Mouse (Mus musculus): ENCODE measurements around the gene Faap24. TPM values are rescaled to one million over a fixed set of nuclear protein-coding genes. Genes with fewer than 3 reads are reported as not detected.

Faap24 gene
- polyA plus RNA-seq, 1 experiment from 2014 or later = 17.8 TPM

DNA sequence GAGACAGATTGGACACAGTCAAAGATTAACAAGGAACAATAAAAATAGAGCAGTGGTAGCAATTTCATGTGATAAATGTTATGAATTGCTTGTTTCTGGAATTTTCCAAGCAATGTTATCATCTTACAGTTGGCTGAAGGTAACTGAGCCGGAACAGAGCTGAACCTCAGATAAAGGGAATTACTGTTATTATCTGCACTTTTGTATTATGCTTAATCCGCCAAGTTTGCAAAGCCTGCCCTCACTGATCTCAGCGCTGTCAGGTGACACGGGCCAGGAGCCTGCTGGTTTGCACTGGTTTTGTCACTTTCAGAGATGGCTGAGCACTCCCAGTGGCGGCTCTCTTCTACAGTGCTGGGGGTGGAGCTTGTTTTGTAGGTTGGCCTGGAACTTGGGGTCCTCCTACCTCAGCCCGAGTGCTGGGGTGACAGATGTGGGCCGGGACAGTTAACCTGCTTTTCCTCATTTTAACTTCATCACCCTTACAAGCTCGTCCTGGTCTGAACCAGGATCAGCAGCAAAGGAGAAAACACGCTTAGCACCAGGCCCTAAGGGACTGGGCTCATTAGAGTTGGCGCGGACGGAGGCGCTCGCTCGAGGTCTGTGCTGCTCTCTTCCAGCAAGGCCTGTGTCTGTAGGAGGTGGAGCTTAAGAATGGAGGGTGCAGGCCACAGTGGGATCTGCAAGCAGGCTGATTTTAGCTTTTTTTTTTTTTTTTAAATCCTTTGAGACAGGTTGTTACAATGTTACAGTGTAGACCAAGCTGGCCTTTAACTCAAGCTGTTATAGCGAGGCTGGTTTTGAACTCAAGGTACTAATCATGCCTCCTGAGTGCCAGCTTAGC, 23.3 kb downstream of the Faap24 start:
- 64% methylated on average over 16 of the region's 16 CpGs for WGBS
- 0 out of 2 replicates have a peak, but pooled peaks cover 3% of the 10 kb centered on the region for H3K9me3 ChIP-seq (ENCODE audit: low read length)
- H3K36me3 ChIP-seq (ENCODE audit: insufficient read depth, low read length) = no peaks in the 10 kb centered on the region; the same call in 1 of the 2 replicates
- no peak overlapping the region for H3K4me3 ChIP-seq (ENCODE audit: low read length)
- no peaks in the 10 kb centered on the region for H3K27me3 ChIP-seq (ENCODE audit: insufficient read depth, low read length)
- H3K4me2 ChIP-seq (replicated peaks; ENCODE audit: low read depth, low read length) = no peak overlapping the region
- peak overlapping the region; percentile 82 for H3K27ac ChIP-seq (ENCODE audit: low read length)
- H3K9ac ChIP-seq (replicated peaks; ENCODE audit: low read length) = no peak overlapping the region
- H3K4me1 ChIP-seq (ENCODE audit: insufficient read depth, low read length) = peaks cover 22% of the 10 kb centered on the region
- peak; percentile 77 for ATAC-seq (ENCODE audit: low FRiP score, low TSS enrichment)

DNA sequence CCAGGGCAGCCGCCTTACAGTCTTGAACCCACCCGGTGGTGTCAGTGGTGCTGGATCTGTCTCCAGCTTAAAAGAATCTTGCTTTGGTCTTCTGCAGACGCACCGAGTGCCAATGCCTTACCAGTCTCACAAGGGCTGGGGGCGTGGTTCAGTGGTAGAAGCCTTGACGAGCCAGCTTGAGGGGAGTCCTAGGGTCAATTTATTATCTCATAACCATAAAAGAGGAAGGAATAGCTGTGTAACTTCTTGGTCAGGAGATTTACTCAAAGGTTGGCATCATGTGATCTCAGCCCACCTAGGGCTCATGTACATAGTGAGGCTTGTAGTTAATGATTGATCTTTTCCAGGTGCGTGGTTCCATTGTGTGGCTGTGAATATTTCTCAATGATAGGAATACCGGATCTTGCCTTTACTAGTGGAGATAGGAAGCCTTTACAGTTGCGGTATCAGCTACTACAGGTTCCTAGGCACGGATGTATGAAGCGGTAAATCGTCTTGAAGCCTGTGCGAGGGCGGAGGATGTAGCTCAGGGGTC, 24.1 kb downstream of the Faap24 start:
- ATAC-seq (ENCODE audit: low FRiP score, low TSS enrichment) = peak; percentile 37
- Histone ChIP-seq H3K9ac (replicated peaks; ENCODE audit: low read length) (no peak overlapping the region), H3K36me3 (ENCODE audit: insufficient read depth, low read length) (no peaks in the 10 kb centered on the region; the same call in 1 of the 2 replicates), H3K4me1 (ENCODE audit: insufficient read depth, low read length) (peaks cover 22% of the 10 kb centered on the region), H3K27ac (ENCODE audit: low read length) (peak overlapping the region; percentile 82), H3K27me3 (ENCODE audit: insufficient read depth, low read length) (no peaks in the 10 kb centered on the region), H3K9me3 (ENCODE audit: low read length) (0 out of 2 replicates have a peak, but pooled peaks cover 3% of the 10 kb centered on the region), H3K4me2 (replicated peaks; ENCODE audit: low read depth, low read length) (no peak overlapping the region), H3K4me3 (ENCODE audit: low read length) (no peak overlapping the region)
- 73% methylated on average over 14 of the region's 14 CpGs for WGBS

DNA sequence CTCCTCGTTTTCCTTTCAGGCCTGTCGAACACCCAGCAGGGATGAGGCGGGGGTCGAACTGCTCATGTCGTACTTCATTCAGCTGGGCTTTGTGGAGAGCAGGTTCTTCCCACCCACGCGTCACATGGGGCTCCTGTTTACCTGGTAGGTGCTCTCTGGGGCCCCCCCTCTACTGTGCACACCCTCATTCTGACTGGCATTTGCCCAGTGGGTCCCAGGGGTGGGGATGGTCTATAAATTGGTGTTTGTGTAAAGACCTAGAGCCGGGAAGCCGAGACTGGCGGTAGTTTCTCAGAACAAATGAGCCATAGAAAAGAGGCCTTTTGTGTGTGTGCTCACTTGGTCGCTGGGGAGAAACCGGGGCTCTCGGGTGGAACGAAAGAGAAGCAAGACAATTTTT, 25.5 kb downstream of the Faap24 start:
- H3K4me1 ChIP-seq (ENCODE audit: insufficient read depth, low read length) = peaks cover 22% of the 10 kb centered on the region
- H3K4me2 ChIP-seq (replicated peaks; ENCODE audit: low read depth, low read length) = no peak overlapping the region
- peak overlapping the region; percentile 85 for H3K27ac ChIP-seq (ENCODE audit: low read length)
- 41% methylated on average over 14 of the region's 14 CpGs for WGBS
- H3K27me3 ChIP-seq (ENCODE audit: insufficient read depth, low read length) = no peaks in the 10 kb centered on the region
- H3K9ac ChIP-seq (replicated peaks; ENCODE audit: low read length) = peak overlapping the region; percentile 39; the same call in 1 of the 2 replicates
- ATAC-seq (ENCODE audit: low FRiP score, low TSS enrichment) = peak; percentile 58
- no peak overlapping the region for H3K4me3 ChIP-seq (ENCODE audit: low read length)
- H3K36me3 ChIP-seq (ENCODE audit: insufficient read depth, low read length) = peaks cover 5% of the 10 kb centered on the region
- H3K9me3 ChIP-seq (ENCODE audit: low read length) = 0 out of 2 replicates have a peak, but pooled peaks cover 3% of the 10 kb centered on the region

DNA sequence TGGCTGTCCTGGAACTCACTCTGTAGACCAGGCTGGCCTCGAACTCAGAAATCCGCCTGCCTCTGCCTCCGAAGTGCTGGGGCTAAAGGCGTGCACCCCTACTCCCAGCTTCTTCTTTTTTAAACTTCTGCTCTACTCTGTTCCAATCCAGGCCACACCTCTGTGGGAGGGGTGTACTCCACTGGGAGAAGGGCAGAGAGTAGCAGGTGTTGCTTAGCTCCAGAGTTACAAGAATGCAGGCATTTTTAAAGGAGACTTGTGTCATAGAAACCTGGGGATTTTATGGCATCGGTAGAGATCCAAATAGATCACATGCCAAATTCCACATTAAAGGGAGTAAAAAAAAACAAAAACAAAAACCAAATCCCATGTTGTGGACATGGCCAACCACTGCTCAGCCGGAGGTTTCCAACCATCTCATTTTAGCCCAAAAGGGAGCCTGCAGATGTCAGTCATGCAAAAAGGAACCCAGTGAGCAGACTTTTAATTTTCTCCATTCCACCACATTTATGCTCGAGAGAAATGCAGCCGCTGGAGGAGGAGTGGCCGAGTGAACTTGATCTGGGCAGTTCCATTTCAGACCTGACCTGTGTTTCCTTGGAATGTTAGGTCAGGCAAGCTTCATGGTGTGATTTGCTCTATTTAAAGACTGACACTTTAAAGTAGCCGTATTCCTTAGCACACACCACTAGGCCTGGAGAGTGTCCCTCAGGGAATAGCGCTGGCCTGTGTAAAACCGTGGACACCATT, 31.3 kb downstream of the Faap24 start:
- 32% methylated on average over 12 of the region's 12 CpGs for WGBS
- Histone ChIP-seq H3K9me3 (ENCODE audit: low read length) (0 out of 2 replicates have a peak, but pooled peaks cover 3% of the 10 kb centered on the region), H3K9ac (replicated peaks; ENCODE audit: low read length) (no peak overlapping the region), H3K4me3 (ENCODE audit: low read length) (no peak overlapping the region; the same call in 1 of the 2 replicates), H3K27ac (ENCODE audit: low read length) (peak overlapping the region; percentile 90), H3K4me1 (ENCODE audit: insufficient read depth, low read length) (peaks cover 37% of the 10 kb centered on the region), H3K27me3 (ENCODE audit: insufficient read depth, low read length) (no peaks in the 10 kb centered on the region), H3K36me3 (ENCODE audit: insufficient read depth, low read length) (peaks cover 5% of the 10 kb centered on the region), H3K4me2 (replicated peaks; ENCODE audit: low read depth, low read length) (peak overlapping the region; percentile 8; the same call in 1 of the 2 replicates)
- peak; percentile 64 for ATAC-seq (ENCODE audit: low FRiP score, low TSS enrichment)

DNA sequence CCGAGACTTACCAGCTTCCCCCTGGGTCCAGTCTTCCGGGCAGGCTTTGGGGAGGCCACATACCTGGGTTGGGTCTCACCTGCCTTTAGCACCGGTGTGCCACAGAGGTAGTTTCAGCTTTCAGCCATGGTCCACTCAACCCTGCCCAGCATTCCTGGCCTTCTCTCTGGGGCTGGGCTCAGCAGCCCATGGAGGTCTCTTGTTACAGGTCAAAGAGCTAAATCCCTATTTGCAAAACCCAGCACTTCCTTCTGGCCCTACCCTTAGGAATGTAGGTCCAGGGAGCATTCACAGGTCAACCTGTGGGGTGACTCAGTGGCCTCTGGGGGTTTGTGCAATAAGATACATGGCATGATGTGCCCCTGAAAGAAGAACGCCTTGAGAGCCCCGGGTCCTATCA, 33.8 kb downstream of the Faap24 start:
- no peaks in the 10 kb centered on the region for H3K27me3 ChIP-seq (ENCODE audit: insufficient read depth, low read length)
- H3K4me2 ChIP-seq (replicated peaks; ENCODE audit: low read depth, low read length) = no peak overlapping the region
- 33% methylated on average over 5 of the region's 5 CpGs for WGBS
- ATAC-seq (ENCODE audit: low FRiP score, low TSS enrichment) = peak; percentile 85
- no peaks in the 10 kb centered on the region for H3K9me3 ChIP-seq (ENCODE audit: low read length)
- H3K27ac ChIP-seq (ENCODE audit: low read length) = peak overlapping the region; percentile 89
- H3K4me3 ChIP-seq (ENCODE audit: low read length) = no peak overlapping the region
- peaks cover 41% of the 10 kb centered on the region for H3K4me1 ChIP-seq (ENCODE audit: insufficient read depth, low read length)
- peaks cover 5% of the 10 kb centered on the region for H3K36me3 ChIP-seq (ENCODE audit: insufficient read depth, low read length)
- no peak overlapping the region for H3K9ac ChIP-seq (replicated peaks; ENCODE audit: low read length)

DNA sequence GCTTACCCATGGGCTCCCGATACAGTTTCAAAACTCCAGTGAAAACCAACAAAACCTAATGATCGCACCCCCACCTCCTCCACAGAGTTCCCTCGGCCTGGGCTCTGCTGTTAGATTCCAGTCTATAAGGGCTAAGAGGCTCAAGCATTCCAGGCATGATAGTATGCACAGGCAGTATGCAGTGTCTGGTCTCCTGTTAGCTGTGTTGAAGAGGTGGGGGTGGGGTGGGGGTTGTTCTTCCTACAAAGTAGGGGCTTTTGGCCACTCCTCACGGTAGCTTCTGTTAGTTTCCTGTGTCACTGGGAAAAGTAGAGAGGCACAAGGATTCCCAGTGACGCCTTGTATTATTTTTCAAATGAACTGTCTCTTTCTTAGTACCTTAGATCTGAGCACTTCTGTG, 34.4 kb downstream of the Faap24 start:
- no peak overlapping the region for H3K4me2 ChIP-seq (replicated peaks; ENCODE audit: low read depth, low read length)
- no peaks in the 10 kb centered on the region for H3K9me3 ChIP-seq (ENCODE audit: low read length)
- H3K27me3 ChIP-seq (ENCODE audit: insufficient read depth, low read length) = no peaks in the 10 kb centered on the region
- H3K9ac ChIP-seq (replicated peaks; ENCODE audit: low read length) = no peak overlapping the region
- peak overlapping the region; percentile 89 for H3K27ac ChIP-seq (ENCODE audit: low read length)
- H3K36me3 ChIP-seq (ENCODE audit: insufficient read depth, low read length) = peaks cover 5% of the 10 kb centered on the region
- no peak for ATAC-seq (ENCODE audit: low FRiP score, low TSS enrichment)
- peaks cover 41% of the 10 kb centered on the region for H3K4me1 ChIP-seq (ENCODE audit: insufficient read depth, low read length)
- H3K4me3 ChIP-seq (ENCODE audit: low read length) = no peak overlapping the region
- 43% methylated on average over 5 of the region's 5 CpGs for WGBS

DNA sequence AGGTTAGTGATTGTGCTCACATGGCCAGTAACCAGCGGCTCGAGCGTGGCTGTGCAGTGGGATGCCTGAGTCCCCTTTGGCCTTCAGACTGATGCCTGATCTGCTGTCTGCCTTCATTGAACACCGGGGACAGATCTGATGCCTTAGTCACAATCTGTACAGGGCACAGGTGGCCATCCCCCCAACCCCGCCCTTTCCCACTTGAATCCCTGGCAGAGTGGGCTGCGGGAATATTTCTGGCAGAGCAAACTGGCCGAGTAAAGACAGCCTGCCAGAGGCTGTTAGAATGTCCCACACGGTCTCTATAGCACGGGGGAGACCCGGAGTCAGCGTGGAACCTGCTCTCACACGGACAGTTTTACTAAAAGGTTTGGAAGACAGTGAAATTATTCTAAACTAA, 39.0 kb downstream of the Faap24 start:
- Histone ChIP-seq H3K9me3 (ENCODE audit: low read length) (no peaks in the 10 kb centered on the region), H3K36me3 (ENCODE audit: insufficient read depth, low read length) (peaks cover 3% of the 10 kb centered on the region; the same call in 1 of the 2 replicates), H3K4me2 (replicated peaks; ENCODE audit: low read depth, low read length) (no peak overlapping the region), H3K4me1 (ENCODE audit: insufficient read depth, low read length) (peaks cover 20% of the 10 kb centered on the region), H3K4me3 (ENCODE audit: low read length) (no peak overlapping the region), H3K27ac (ENCODE audit: low read length) (no peak overlapping the region), H3K9ac (replicated peaks; ENCODE audit: low read length) (no peak overlapping the region), H3K27me3 (ENCODE audit: insufficient read depth, low read length) (no peaks in the 10 kb centered on the region)
- 83% methylated on average over 12 of the region's 12 CpGs for WGBS
- ATAC-seq (ENCODE audit: low FRiP score, low TSS enrichment) = no peak

DNA sequence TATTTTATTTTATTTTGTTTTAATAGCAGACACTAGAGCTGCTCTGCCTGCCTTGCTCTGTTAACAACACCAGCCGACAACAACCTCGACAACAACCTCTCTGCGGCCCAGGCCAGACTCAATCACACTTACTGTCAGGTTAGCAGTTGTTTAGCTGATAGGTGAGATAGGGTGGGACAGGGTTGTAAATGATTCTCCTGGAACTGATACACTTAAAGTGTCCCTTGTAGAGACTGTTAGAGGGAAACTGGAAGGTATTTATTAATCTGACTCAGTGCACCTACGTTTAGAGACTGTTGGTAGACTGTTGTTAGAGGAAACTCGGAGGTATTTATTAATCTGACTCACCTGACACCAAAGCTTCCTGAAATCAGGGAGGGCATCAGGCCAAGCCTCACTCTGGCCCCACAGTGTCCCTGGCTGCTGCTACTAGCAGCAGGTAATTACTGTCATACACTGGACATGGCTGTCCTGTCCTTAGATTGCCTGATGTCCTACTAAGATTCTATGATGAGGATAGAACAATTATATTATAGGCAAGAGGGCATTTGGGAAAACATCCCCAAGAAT, 41.2 kb downstream of the Faap24 start:
- H3K4me2 ChIP-seq (replicated peaks; ENCODE audit: low read depth, low read length) = no peak overlapping the region
- WGBS = 56% methylated on average over 5 of the region's 5 CpGs
- no peaks in the 10 kb centered on the region for H3K9me3 ChIP-seq (ENCODE audit: low read length)
- H3K27me3 ChIP-seq (ENCODE audit: insufficient read depth, low read length) = no peaks in the 10 kb centered on the region
- H3K36me3 ChIP-seq (ENCODE audit: insufficient read depth, low read length) = peaks cover 3% of the 10 kb centered on the region; the same call in 1 of the 2 replicates
- ATAC-seq (ENCODE audit: low FRiP score, low TSS enrichment) = peak; percentile 53; the same call in 1 of the 2 replicates
- H3K4me3 ChIP-seq (ENCODE audit: low read length) = no peak overlapping the region
- H3K27ac ChIP-seq (ENCODE audit: low read length) = 0 out of 2 replicates have a peak overlapping the region, but pooled peaks have one; percentile 49
- H3K4me1 ChIP-seq (ENCODE audit: insufficient read depth, low read length) = peaks cover 9% of the 10 kb centered on the region
- H3K9ac ChIP-seq (replicated peaks; ENCODE audit: low read length) = no peak overlapping the region

DNA sequence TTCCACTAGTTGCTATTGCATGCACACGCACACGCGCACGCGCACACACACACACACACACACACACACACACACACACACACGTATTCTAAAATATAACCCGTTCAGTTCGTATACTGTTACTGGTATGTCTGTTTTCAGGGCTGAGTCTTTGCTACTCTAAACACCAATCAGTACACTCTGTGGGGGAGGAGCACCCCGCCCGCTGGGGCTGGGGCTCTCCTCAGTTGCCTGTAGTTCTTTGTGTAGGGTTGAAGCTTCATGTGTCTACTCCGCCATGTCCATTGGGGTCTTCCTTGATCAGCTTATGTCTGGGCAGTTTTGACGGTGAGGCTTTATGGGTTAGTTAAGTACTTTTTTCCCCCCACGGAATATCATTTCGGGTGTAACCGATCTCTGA, 43.3 kb downstream of the Faap24 start:
- WGBS = 92% methylated on average over 15 of the region's 15 CpGs
- H3K36me3 ChIP-seq (ENCODE audit: insufficient read depth, low read length) = peaks cover 3% of the 10 kb centered on the region; the same call in 1 of the 2 replicates
- ATAC-seq (ENCODE audit: low FRiP score, low TSS enrichment) = no peak
- H3K4me3 ChIP-seq (ENCODE audit: low read length) = no peak overlapping the region
- H3K9me3 ChIP-seq (ENCODE audit: low read length) = no peaks in the 10 kb centered on the region
- no peak overlapping the region for H3K27ac ChIP-seq (ENCODE audit: low read length)
- H3K27me3 ChIP-seq (ENCODE audit: insufficient read depth, low read length) = no peaks in the 10 kb centered on the region
- no peak overlapping the region for H3K9ac ChIP-seq (replicated peaks; ENCODE audit: low read length)
- no peak overlapping the region for H3K4me2 ChIP-seq (replicated peaks; ENCODE audit: low read depth, low read length)
- H3K4me1 ChIP-seq (ENCODE audit: insufficient read depth, low read length) = peaks cover 5% of the 10 kb centered on the region

Data from kidney, embryonic 16.5 days (tissue).